Mouse (Mus musculus) heart, embryonic 12.5 days (tissue): ENCODE data around the gene Akr1a1. TPM values are rescaled to one million over a fixed set of nuclear protein-coding genes. Genes with fewer than 3 reads are reported as not detected.
"Not testable (repeated sequence)": the region's sequence is repeated elsewhere in the genome, so short reads cannot be mapped to it uniquely, and the experiment has no call there.

ENCODE experiments used
- ATAC-seq: fragments of 200-750 bp; cut with Nextera tagmentation; 2 replicates; pipeline ENCODE4 v1.8.0; 2017; ENCODE audit warnings: moderate TSS enrichment, moderate library complexity; ENCODE audit not compliant: insufficient number of reproducible peaks, low FRiP score
- H3K27ac ChIP-seq: fragments of 300-500 bp; sonication (generic); 2 replicates; pipeline ENCODE4 v1.5.1; 2016; ENCODE audit warnings: mild to moderate bottlenecking, moderate library complexity; ENCODE audit not compliant: poor library complexity, severe bottlenecking
- H3K27me3 ChIP-seq: fragments of 300-500 bp; sonication (generic); replicated peaks from 2 replicates; pipeline ENCODE4 v1.6.1; 2016; ENCODE audit warnings: mild to moderate bottlenecking, moderate library complexity
- H3K36me3 ChIP-seq: fragments of 300-500 bp; sonication (generic); 2 replicates; pipeline ENCODE4 v1.6.1; 2016; ENCODE audit warnings: mild to moderate bottlenecking, moderate library complexity
- H3K4me1 ChIP-seq: fragments of 300-500 bp; sonication (generic); replicated peaks from 2 replicates; pipeline ENCODE4 v1.6.1; 2016; ENCODE audit warnings: mild to moderate bottlenecking
- H3K4me2 ChIP-seq: fragments of 300-500 bp; sonication (generic); 2 replicates; pipeline ENCODE4 v1.6.1; 2016; ENCODE audit warnings: mild to moderate bottlenecking, moderate library complexity
- H3K4me3 ChIP-seq: fragments of 300-500 bp; sonication (generic); 2 replicates; pipeline ENCODE4 v1.5.1; 2016; ENCODE audit warnings: mild to moderate bottlenecking
- H3K9ac ChIP-seq: fragments of 300-500 bp; sonication (generic); 2 replicates; pipeline ENCODE4 v1.6.1; 2016; ENCODE audit warnings: mild to moderate bottlenecking, moderate library complexity
- H3K9me3 ChIP-seq: fragments of 300-500 bp; sonication (generic); replicated peaks from 2 replicates; pipeline ENCODE4 v1.6.1; 2016; ENCODE audit warnings: mild to moderate bottlenecking, moderate library complexity
- WGBS: fragments of 180-500 bp; shearing (Covaris S2); methylation state at CpG from one replicate; pipeline ENCODE4 v1.1.7; 2016; 5-methylcytosine and 5-hydroxymethylcytosine counted together
- polyA plus RNA-seq: library from polyadenylated mRNA; unstranded; fragments of >200 nt; fragmentation: Nextera tagmentation; extraction: Ambion mirVana; gene quantifications from 2 replicates; pipeline ENCODE4 v1.2.1, GENCODE M21; 2016

The Akr1a1 gene
- 550 and 559 TPM in 2 replicates for polyA plus RNA-seq

DNA sequence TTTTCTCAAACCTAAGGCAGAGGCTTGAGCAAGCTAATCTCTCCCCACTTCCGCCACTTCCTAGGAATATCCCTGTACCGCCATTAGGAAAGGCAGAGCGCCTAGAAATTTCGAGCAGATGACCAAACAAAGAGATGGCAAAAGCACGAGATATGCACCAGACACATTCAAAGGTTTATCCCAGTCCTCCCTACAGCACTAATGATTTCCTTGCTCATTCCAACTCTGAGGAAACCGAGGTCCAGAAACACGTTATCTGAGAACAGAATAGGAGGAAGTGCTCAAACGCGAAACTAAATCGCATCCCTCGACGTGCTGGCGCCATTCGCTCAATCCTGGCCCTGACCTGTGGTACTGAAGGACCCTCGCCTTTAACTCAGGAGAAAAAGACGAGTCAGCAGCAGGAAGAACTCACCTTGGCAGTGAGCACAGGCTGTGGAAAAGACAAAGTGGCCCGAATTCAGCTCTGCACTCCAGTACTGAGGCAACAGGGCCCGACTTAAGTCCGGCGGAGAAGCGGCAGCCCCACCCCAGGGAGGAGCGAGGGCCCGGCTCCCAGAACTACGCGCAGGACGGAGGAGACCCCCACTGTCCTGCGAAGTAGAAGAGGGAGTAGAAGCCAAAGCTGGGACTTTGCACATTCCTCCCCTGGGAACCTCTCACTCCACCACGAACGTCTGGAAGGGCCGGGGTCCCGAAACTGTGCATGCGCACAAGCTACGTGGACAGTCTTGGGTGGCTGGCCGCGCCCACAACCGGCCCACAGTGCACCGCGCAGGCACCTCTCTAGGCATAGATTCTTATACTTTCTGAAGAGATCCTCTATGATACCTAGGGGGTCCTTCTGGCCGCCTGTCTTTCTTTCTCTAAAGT is at the start of gene Akr1a1:
TSS of gene Akr1a1 (minus strand) at position 757 of the 873 bp plus-strand sequence.
- peaks cover 31% of the 10 kb centered on the region for H3K36me3 ChIP-seq
- no peaks in the 10 kb centered on the region for H3K9me3 ChIP-seq
- peak within 1 kb of the TSS; percentile 89 for H3K4me3 ChIP-seq
- peak; percentile 94 for ATAC-seq
- H3K27me3 ChIP-seq: no peaks in the 10 kb centered on the region
- peak within 1 kb of the TSS; percentile 90 for H3K4me2 ChIP-seq
- peak within 1 kb of the TSS; percentile 97 for H3K9ac ChIP-seq
- WGBS: under 1% methylated on average over 39 of the region's 39 CpGs
- H3K4me1 ChIP-seq: peaks cover 40% of the 10 kb centered on the region
- H3K27ac ChIP-seq: peak within 1 kb of the TSS; percentile 94

DNA sequence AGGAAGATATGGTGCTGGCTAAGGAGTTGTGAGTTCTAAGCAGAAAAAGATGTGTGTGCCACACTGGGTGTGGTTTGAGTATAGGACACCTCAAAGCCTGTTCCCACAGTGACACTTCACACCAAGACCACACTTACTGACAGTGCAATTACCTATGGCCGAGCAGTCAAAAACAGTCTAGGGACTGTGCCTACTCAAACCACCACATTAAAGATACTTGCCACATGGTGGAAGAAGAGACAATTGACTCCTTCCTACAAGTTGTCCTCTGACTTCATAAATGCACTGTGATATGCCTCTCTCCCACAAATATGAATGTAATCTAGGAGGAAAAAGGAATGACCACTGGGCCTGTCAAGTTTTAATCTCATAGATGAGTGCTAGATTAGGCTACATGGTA is 49.5 kb upstream of the Akr1a1 start:
- WGBS: 70% methylated on average over 1 of the region's 1 CpGs
- no peak overlapping the region for H3K9ac ChIP-seq
- ATAC-seq: no peak
- no peak overlapping the region for H3K4me2 ChIP-seq
- H3K27me3 ChIP-seq: no peaks in the 10 kb centered on the region
- peaks cover 7% of the 10 kb centered on the region for H3K4me1 ChIP-seq
- H3K4me3 ChIP-seq: no peak overlapping the region
- H3K27ac ChIP-seq: no peak overlapping the region
- no peaks in the 10 kb centered on the region for H3K9me3 ChIP-seq
- peaks cover 57% of the 10 kb centered on the region for H3K36me3 ChIP-seq

DNA sequence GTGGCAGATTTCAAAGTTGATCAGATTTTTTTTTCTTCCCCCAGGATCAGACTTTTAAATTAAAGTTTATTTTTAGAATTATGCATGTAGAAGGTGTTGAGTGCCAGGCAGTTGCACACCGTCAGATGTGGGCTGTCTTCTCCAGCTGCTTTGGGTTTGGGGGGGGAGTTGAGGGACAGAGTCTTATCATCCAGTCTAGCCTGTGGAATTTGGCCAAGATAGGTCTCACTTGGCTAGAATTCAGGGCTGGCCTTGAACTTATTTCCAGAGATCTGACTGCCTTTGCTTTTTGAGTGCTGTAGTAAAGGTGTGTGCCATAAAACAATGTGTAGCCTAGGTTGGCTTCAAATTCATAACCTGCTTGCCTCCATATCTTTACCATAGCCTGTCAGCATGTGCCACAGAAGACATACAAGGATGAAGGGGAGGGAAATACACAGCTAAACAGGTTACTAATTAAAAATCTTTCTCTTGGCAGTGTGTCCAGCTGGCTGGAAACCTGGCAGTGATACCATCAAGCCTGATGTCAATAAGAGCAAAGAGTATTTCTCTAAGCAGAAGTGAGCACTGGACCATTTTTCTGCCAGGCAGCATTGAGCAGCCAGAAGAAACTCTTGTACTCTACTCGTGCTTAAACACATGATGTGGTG is 47.3 kb upstream of the Akr1a1 start:
- no peak overlapping the region for H3K4me2 ChIP-seq
- 20% methylated on average over 2 of the region's 2 CpGs for WGBS
- H3K4me3 ChIP-seq: no peak overlapping the region
- H3K27ac ChIP-seq: no peak overlapping the region
- no peaks in the 10 kb centered on the region for H3K27me3 ChIP-seq
- no peaks in the 10 kb centered on the region for H3K9me3 ChIP-seq
- H3K9ac ChIP-seq: no peak overlapping the region
- no peak for ATAC-seq
- peaks cover 7% of the 10 kb centered on the region for H3K4me1 ChIP-seq
- peaks cover 70% of the 10 kb centered on the region for H3K36me3 ChIP-seq

DNA sequence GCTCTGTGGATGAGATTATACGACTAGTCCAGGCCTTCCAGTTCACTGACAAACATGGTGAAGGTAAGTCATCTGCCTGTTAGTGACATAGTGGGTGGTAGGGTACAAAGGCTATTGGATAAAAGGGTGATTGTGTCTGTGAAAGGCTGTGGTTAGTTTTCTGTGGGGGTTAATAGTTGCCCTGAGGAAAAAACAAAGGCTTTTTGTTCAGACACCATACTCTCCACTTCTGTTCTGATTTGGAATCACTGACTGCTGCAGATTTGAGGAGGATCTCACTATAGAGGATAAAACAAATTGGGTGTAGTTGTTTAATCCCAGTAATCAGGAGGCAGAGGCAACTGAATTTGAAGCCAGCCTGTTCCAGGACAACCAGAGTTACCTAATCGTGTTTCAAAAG is 42.3 kb upstream of the Akr1a1 start:
- Histone ChIP-seq H3K27ac (no peak overlapping the region), H3K27me3 (no peaks in the 10 kb centered on the region), H3K9me3 (no peaks in the 10 kb centered on the region), H3K4me1 (peaks cover 6% of the 10 kb centered on the region), H3K36me3 (peaks cover 86% of the 10 kb centered on the region), H3K4me2 (no peak overlapping the region), H3K9ac (no peak overlapping the region), H3K4me3 (no peak overlapping the region)
- 82% methylated on average over 2 of the region's 2 CpGs for WGBS
- ATAC-seq: no peak

DNA sequence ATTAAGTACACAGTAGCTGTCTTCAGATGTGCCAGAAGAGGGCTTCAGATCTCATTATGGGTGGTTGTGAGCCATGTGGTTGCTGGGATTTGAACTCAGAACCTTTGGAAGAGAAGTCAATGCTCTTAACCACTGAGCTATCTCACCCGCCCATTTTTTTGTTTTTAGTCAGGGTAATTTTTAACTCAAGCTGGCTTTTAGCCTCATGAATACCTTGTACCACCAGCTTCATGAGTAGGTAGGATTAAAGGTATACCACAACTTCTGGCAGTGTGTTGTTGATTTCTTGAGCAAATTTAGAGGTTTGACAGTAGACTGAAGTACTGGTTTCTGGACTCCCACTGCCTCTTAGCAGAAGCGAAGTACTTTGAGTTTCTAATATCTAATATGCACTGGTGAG is 40.7 kb upstream of the Akr1a1 start:
- Histone ChIP-seq H3K9ac (no peak overlapping the region), H3K4me3 (no peak overlapping the region), H3K4me2 (no peak overlapping the region), H3K27ac (no peak overlapping the region), H3K27me3 (no peaks in the 10 kb centered on the region), H3K4me1 (peaks cover 4% of the 10 kb centered on the region), H3K36me3 (peaks cover 87% of the 10 kb centered on the region), H3K9me3 (no peaks in the 10 kb centered on the region)
- 81% methylated on average over 2 of the region's 2 CpGs for WGBS
- ATAC-seq: no peak

DNA sequence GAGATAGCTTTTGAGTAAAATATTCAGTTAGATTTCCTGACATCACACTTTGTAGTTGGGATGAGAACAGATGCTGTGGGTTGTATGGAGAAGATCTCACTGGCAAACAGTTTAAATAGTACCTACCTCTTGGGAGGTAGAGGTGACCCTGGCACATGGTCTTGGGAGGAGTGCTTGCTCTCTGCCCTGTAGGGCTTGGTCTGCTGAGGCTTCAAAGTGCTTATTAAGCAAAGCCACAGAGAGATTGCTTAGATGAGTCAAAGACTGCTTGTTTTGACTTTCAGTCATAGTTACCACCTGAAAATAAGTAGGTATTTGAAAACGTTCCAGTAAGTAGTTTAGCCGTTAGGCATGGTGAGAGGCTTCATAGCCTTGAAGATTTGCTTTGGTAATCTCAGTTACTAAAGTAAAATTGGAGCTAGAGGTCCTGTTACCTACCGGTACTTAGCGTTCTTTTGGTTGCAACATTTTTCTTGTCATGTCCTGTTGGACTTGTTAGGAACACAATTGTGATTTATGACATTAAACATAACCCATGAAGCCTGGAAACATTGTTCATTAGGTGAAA is 37.9 kb upstream of the Akr1a1 start:
- Histone ChIP-seq H3K9me3 (no peaks in the 10 kb centered on the region), H3K4me1 (peaks cover 16% of the 10 kb centered on the region), H3K27ac (no peak overlapping the region), H3K4me3 (no peak overlapping the region), H3K36me3 (peaks cover 64% of the 10 kb centered on the region), H3K9ac (no peak overlapping the region), H3K4me2 (no peak overlapping the region), H3K27me3 (no peaks in the 10 kb centered on the region)
- no peak for ATAC-seq
- 87% methylated on average over 4 of the region's 4 CpGs for WGBS

DNA sequence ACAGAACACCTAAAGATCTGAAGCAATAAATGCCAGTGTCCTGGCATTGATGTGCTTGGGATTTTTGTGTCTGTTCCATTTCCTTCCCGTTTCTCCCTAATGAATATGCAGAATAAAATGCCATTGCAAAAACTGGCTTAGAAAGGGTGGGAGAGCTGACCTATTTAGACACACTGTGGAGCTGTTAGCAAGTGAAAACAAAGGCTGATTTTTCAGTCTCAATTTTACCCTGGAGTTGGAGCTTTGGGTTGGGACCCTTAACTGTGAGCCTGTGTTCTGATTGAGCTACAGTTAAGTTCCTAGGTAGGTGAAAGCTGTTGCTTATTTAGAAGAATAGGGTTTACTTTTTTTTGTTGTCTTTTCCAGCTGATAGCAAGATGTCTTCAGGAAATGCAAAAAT is 35.6 kb upstream of the Akr1a1 start:
- peak overlapping the region; percentile 82 for H3K4me2 ChIP-seq
- peak overlapping the region; percentile 73; the same call in 1 of the 2 replicates for H3K9ac ChIP-seq
- H3K9me3 ChIP-seq: no peaks in the 10 kb centered on the region
- no peak for ATAC-seq
- peaks cover 16% of the 10 kb centered on the region for H3K4me1 ChIP-seq
- no peaks in the 10 kb centered on the region for H3K27me3 ChIP-seq
- H3K27ac ChIP-seq: no peak overlapping the region
- 25% methylated on average over 1 of the region's 1 CpGs for WGBS
- H3K4me3 ChIP-seq: peak overlapping the region; percentile 63
- H3K36me3 ChIP-seq: peaks cover 40% of the 10 kb centered on the region

DNA sequence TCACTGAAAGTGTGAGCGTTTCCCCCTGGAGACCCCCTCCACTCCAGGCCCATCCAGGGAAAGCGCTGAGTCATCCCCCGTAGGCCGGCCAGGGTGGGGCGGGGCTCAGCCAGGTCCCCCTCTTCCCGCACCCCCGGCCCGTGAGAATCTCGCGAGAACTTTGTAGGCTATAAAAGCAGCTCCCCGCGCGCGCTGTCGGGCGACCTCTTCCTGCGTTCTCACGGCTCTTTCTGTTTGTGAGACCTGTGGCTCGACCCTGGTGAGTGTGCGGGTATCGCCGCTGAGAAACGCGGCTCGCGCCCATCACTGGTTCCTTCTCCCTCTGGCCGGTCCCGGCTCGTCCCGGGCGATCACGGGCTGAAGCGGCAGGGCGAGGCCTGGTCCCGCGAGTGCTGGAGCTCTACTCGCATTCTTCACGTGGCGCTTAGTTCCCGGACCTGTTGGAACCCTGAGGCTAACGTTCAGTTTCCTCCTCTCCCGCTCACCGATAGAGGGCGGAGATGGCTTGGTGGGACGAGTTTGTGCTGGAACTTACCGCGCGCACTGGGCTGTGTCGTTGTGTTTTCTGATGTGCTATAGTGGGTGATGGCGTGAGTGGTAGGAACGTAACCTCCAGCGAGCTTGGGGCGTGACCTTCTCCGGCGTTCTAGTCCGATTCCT is 34.1 kb upstream of the Akr1a1 start, which contains the start of gene Prdx1:
TSS of gene Prdx1 (plus strand) at position 143 of the 660 bp plus-strand sequence.
- WGBS: under 1% methylated on average over 56 of the region's 56 CpGs
- Histone ChIP-seq H3K4me1 (peaks cover 16% of the 10 kb centered on the region), H3K36me3 (peaks cover 27% of the 10 kb centered on the region), H3K27me3 (no peaks in the 10 kb centered on the region), H3K4me3 (peak within 1 kb of the TSS; percentile 63), H3K27ac (peak within 1 kb of the TSS; percentile 92), H3K9ac (peak within 1 kb of the TSS; percentile 73), H3K9me3 (no peaks in the 10 kb centered on the region), H3K4me2 (peak within 1 kb of the TSS; percentile 82)
- ATAC-seq: peak; percentile 98

DNA sequence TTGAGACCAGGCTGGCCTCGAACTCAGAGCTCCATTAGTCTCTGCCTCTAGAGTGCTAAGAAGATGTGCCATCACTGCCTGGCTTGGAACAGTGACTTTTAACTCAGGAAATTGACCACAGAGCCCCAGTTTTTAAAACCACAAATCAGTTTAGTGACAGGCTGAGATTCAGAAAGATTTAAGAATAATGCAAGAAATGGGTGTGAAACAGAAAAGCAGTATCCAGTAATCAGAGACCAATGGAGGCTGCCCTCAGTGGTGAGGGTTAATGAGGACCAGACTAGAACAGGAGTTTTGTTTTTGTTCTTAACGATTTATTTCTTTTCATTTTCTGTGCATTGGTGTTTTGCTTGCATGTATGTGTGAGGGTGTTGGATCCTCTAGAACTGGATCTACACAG is 33.2 kb upstream of the Akr1a1 start:
- 72% methylated on average over 2 of the region's 2 CpGs for WGBS
- Histone ChIP-seq H3K4me3 (peak overlapping the region; percentile 63), H3K27ac (peak overlapping the region; percentile 92; the same call in 1 of the 2 replicates), H3K27me3 (no peaks in the 10 kb centered on the region), H3K9ac (peak overlapping the region; percentile 73), H3K36me3 (peaks cover 21% of the 10 kb centered on the region), H3K4me1 (peaks cover 16% of the 10 kb centered on the region), H3K9me3 (no peaks in the 10 kb centered on the region), H3K4me2 (peak overlapping the region; percentile 82)
- no peak for ATAC-seq

DNA sequence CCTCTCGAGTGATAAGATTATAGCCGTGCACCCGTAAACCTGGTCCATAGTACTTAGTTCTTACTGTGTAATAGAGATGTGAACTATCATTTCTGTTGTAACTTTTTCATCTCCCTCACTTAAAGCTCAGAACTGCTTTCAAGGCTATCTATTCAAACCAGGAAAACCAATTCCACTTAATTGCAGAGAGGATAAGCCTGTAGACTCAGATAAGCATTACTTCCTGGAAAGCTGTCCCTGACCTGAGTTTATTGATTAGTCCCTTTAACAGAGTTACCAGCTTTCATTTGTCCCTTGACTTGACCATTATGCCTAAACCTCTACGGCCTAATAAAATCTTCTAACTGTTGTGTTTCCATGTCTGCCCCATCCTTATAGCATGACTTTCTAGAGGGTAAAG is 32.5 kb upstream of the Akr1a1 start:
- WGBS: 55% methylated on average over 4 of the region's 4 CpGs
- H3K4me2 ChIP-seq: no peak overlapping the region
- no peak for ATAC-seq

DNA sequence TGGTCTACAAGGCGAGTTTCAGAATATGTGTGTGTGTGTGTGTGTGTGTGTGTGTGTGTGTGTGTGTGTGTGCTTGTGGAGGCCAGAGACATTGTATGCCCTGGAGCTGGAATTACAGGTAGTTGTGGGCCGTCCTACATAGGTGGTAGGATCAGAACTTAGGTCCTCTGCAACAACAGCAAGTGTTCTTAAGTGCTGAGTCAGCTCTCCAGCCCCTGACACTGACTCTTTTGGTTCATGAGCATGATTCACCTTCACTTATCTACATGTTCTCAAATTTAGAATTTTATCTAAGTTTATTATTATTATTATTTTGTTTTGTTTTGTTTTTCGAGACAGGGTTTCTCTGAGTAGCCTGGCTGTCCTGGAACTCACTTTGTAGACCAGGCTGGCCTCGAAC is 29.0 kb upstream of the Akr1a1 start:
- 79% methylated on average over 4 of the region's 4 CpGs for WGBS
- not testable (repeated sequence) for H3K9me3 ChIP-seq, H3K9ac ChIP-seq, H3K4me2 ChIP-seq, H3K4me3 ChIP-seq, H3K4me1 ChIP-seq, H3K36me3 ChIP-seq, H3K27ac ChIP-seq, ATAC-seq, H3K27me3 ChIP-seq

More for the DNA sequence above, 32.5 kb upstream of the Akr1a1 start:
- H3K9ac ChIP-seq: no peak overlapping the region
- H3K9me3 ChIP-seq: no peaks in the 10 kb centered on the region
- no peaks in the 10 kb centered on the region for H3K27me3 ChIP-seq
- H3K4me3 ChIP-seq: no peak overlapping the region
- peaks cover 16% of the 10 kb centered on the region for H3K4me1 ChIP-seq
- H3K36me3 ChIP-seq: peaks cover 14% of the 10 kb centered on the region
- no peak overlapping the region for H3K27ac ChIP-seq
